Mouse (Mus musculus): ENCODE results near the gene Pih1d1.
"Not testable (repeated sequence)": the region's sequence is repeated elsewhere in the genome, so short reads cannot be mapped to it uniquely, and the experiment has no call there.

The Pih1d1 gene

GRCm38 (mm10) chr7:45154096-45154992 is at the start of gene Pih1d1, which contains the start of gene Aldh16a1:
Gene Pih1d1 (plus strand): TSS chr7:45154303.
Gene Aldh16a1 (minus strand): TSS chr7:45154584.
- in situ Hi-C loops (cut with MboI; ENCODE audit: unreplicated experiment in 2 of 2), result loop anchor here in 1 of 2 experiments (10.0 kb wide), 1 partner anchor 170 kb away; the partner anchor contains the start of gene Prmt1

GRCm38 (mm10) chr7:45104941-45105340 is 49.2 kb upstream of the Pih1d1 start:
- in situ Hi-C loops (cut with MboI; ENCODE audit: unreplicated experiment in 2 of 2), result no loop called here

- in situ Hi-C loops (cut with MboI; ENCODE audit: unreplicated experiment in 2 of 2), result no loop called here
Observed at GRCm38 (mm10) chr7:45105491-45105890, 48.6 kb upstream of the Pih1d1 start.

GRCm38 (mm10) chr7:45106441-45106840 is 47.7 kb upstream of the Pih1d1 start:
- in situ Hi-C loops (cut with MboI; ENCODE audit: unreplicated experiment in 2 of 2), result no loop called here

GRCm38 (mm10) chr7:45107052-45107645 is 47.0 kb upstream of the Pih1d1 start:
- in situ Hi-C loops (cut with MboI; ENCODE audit: unreplicated experiment in 2 of 2), result no loop called here

- in situ Hi-C loops (cut with MboI; ENCODE audit: unreplicated experiment in 2 of 2), result not testable (repeated sequence)
Observed at GRCm38 (mm10) chr7:45110089-45110488, 44.0 kb upstream of the Pih1d1 start.

GRCm38 (mm10) chr7:45111940-45112339 is 42.2 kb upstream of the Pih1d1 start:
- in situ Hi-C loops (cut with MboI; ENCODE audit: unreplicated experiment in 2 of 2), result no loop called here

- in situ Hi-C loops (cut with MboI; ENCODE audit: unreplicated experiment in 2 of 2), result no loop called here
Observed at GRCm38 (mm10) chr7:45112529-45112928, 41.6 kb upstream of the Pih1d1 start.

GRCm38 (mm10) chr7:45113476-45113875 is 40.6 kb upstream of the Pih1d1 start:
- in situ Hi-C loops (cut with MboI; ENCODE audit: unreplicated experiment in 2 of 2), result no loop called here

- in situ Hi-C loops (cut with MboI; ENCODE audit: unreplicated experiment in 2 of 2), result no loop called here
Observed at GRCm38 (mm10) chr7:45117566-45117965, 36.5 kb upstream of the Pih1d1 start.

GRCm38 (mm10) chr7:45118336-45118735 is 35.8 kb upstream of the Pih1d1 start:
- in situ Hi-C loops (cut with MboI; ENCODE audit: unreplicated experiment in 2 of 2), result no loop called here

GRCm38 (mm10) chr7:45119780-45120709 is 34.1 kb upstream of the Pih1d1 start:
- in situ Hi-C loops (cut with MboI; ENCODE audit: unreplicated experiment in 2 of 2), result loop anchor here in 1 of 2 experiments (10.0 kb wide), 1 partner anchor 595 kb away; the partner anchor contains the start of genes Rpl18 and Sphk2

- in situ Hi-C loops (cut with MboI; ENCODE audit: unreplicated experiment in 2 of 2), result loop anchor here in 1 of 2 experiments (10.0 kb wide), 1 partner anchor 593 kb away; the partner anchor contains the start of genes Rpl18 and Sphk2
Observed at GRCm38 (mm10) chr7:45121404-45121803, 32.7 kb upstream of the Pih1d1 start.

GRCm38 (mm10) chr7:45121966-45122365 is 32.1 kb upstream of the Pih1d1 start:
- in situ Hi-C loops (cut with MboI; ENCODE audit: unreplicated experiment in 2 of 2), result loop anchor here in 1 of 2 experiments (10.0 kb wide), 1 partner anchor 593 kb away; the partner anchor contains the start of genes Rpl18 and Sphk2

GRCm38 (mm10) chr7:45122561-45123185 is 31.4 kb upstream of the Pih1d1 start:
- in situ Hi-C loops (cut with MboI; ENCODE audit: unreplicated experiment in 2 of 2), result loop anchor here in 1 of 2 experiments (10.0 kb wide), 1 partner anchor 592 kb away; the partner anchor contains the start of genes Rpl18 and Sphk2

- in situ Hi-C loops (cut with MboI; ENCODE audit: unreplicated experiment in 2 of 2), result loop anchor here in 1 of 2 experiments (10.0 kb wide), 1 partner anchor 592 kb away; the partner anchor contains the start of genes Rpl18 and Sphk2
Observed at GRCm38 (mm10) chr7:45123186-45123570, 30.9 kb upstream of the Pih1d1 start.

- in situ Hi-C loops (cut with MboI; ENCODE audit: unreplicated experiment in 2 of 2), result loop anchor here in 1 of 2 experiments (5.0 to 10.0 kb wide), 4 partner anchors 42 to 590 kb away; partner anchors contain the start of genes Prmt1, Rpl18 and Sphk2
Observed at GRCm38 (mm10) chr7:45124224-45125143, 29.6 kb upstream of the Pih1d1 start, which contains the start of gene Rps11. Gene Rps11 (minus strand): TSS chr7:45124439.

- in situ Hi-C loops (cut with MboI; ENCODE audit: unreplicated experiment in 2 of 2), result loop anchor here in 1 of 2 experiments (5.0 to 10.0 kb wide), 4 partner anchors 43 to 590 kb away; partner anchors contain the start of genes Prmt1, Rpl18 and Sphk2
Observed at GRCm38 (mm10) chr7:45125144-45125600, 28.9 kb upstream of the Pih1d1 start.
